Mouse (Mus musculus) frontal cortex, postnatal 25 days (tissue): ENCODE data around the gene Pbx3.

ENCODE experiments used
- DNase-seq, 2 experiments: peaks; one replicate each; pipeline ENCODE4 v3.0.0; 2022; ENCODE audit warnings: low spot score in 2 of 2

Pbx3 gene

DNA sequence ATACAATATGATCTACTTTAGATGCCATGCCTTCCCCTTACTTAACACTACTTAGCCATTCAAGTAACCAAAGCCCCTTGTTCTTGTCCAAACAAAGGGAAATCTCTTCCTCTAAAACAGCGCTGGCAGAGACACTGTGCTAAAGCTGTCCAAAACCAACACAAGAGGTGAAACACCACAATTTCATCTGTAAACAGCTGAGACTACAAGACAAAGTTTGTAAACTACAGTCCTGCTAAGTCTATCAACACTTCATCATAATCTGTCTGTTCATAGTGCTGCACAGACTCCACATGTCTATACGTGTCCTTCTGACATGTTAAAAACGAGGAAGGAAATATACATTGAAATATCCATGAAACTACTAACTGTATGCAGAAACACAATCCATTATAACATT is 151.5 kb downstream of the Pbx3 start:
- no peak for DNase-seq

DNA sequence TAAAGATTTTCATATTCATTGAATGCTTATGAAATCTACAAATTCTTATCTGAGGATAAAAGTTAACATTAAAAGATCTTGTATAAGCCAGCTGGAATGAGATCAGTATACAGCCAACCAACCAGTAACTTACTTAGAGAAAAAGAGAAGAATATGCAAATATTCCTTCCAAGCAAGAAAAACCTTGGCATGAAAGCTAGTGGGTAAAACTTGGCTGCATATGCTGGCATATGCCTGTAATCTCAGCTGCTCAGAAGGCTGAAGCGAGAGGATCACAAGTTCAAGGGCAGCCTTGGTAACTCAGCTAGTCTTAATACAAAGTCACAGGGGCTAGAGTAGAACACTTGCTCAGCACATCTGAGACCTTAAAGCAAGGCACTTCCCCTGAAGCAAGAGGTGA is 153.8 kb downstream of the Pbx3 start:
- DNase-seq = no peak

DNA sequence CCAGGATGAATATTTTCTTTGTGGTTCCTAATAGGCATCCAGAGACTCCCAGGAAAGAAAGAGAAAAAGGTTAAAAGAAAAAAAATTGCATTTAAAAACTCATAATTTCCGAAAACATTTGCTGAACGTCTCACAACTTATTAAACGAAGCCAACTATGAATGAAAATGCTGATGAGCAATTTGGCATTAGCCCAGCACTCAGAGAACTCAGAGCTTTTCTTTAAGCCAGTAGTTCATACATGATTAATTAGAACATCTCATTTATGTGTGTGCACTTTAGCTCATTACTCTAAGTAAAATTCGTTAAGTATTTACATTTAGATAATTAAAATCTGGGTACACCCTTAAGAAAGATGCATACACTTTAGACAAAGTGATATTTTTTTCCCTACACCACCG is 155.3 kb downstream of the Pbx3 start:
- DNase-seq = no peak

DNA sequence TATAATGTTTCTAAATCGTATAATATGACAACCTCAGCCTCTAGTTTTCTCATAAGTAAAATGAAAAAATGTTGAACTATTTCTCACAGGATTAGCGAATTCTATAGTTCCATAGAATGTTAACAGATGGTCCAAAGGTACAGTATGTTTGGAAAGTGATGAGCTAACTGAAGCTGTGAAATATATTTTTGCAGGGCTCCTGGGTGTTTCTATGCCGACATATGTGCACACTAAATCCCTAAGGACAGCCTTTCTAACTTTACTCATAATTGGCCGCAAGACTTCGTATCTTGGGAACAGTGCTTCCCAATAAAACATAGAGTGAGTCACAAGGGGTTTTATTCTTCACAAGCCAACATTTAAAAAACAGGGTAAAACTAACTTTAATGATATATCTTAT is 157.4 kb downstream of the Pbx3 start:
- DNase-seq = no peak

DNA sequence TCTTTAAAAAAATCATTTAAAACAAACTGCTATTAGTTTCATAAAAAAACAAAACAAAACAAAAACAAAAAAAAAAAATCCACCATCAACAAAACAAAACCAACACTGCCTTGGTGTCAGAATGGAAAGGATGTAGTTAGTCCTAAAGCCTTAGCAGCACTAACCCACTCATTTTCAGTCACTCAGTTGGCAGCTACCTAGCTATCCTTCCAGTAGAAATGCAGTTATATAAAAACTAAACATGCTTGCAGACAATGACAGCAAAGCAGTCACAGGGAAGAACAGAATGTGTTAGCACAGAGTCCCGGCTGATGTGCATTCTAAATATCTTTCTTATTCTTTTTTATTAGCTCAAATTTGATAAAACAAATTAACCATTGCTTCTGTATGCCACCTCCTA is 160.5 kb downstream of the Pbx3 start:
- DNase-seq = no peak

DNA sequence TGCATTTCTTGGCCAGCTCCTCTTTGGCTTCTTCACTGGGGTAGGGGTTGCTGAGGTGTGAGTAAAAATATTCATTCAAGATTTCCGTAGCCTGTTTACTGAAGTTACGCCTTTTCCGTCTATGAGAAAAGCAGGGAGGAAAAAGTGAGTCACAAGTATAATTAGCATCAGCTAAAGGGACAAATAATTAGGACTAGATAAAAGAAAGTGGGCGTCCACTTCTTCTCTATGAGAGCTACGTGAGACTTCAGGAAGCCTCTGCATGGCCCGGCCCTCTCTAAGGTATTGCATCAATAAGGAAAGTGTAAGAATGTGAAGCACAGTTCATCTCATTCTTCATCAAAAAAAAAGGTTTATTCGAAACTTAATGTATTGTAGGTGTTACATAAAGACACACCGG is 168.1 kb downstream of the Pbx3 start:
- no peak for DNase-seq

DNA sequence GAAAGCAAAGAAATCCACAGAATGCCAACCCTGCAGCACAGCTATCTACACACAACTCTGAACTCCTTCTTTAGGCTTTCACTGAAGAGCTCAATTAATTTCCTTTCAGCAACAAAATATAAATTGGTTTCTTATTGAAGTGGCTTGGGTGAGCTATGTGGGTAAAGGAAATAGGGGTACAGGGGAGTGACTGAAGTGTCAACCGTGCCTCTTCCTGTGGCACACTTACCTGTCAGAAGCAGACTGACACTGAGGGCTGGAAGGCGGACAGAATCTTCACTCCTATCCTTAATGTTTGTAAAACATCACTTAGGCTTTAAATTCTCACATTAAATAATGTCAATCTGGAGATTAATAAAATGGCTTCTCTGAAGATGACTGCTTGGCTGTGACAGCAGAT is 168.6 kb downstream of the Pbx3 start:
- no peak for DNase-seq

DNA sequence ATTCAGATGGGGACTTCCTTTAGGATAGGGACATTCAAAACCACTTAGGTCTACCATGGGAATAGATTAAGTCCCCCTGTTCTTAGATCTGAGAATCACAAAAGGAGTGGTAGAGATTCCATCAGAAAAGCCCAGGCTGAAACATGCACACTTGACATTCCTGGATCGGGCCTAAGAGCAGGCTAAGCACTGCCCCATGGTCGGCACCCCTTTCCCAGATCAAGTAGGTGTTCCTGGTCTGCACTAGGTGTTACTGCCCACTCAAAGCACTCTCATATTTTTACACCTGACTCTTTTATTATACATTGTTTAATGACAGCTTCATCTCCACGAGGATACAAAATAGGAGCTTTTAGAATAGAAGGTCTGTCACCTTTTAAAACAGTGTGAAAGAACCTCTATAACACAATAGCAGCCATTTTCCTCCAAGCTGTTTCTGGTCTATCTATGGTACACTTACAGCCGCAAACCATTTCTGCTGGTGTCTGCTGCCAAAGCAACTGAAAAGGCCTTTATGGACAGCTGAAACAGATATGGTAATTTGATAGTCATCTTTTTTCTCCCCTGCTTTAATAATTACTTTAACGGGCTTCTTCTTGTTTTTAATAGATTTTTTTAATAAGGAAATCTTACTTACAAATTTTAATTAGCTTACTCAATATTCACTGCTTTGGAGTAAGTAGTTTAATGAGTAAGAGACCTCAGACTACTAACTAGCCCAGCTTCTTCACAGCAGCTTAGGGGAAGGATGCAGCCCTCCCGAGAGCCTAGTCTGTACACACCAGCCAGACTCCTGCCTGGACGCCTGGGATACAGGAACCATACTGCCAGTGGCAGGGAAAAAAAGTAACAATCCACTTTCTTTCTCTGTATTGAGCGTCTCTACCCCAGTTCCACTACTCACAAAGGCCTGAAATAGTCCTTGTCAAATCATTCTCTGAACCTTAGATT is 178.8 kb downstream of the Pbx3 start:
- DNase-seq = no peak

DNA sequence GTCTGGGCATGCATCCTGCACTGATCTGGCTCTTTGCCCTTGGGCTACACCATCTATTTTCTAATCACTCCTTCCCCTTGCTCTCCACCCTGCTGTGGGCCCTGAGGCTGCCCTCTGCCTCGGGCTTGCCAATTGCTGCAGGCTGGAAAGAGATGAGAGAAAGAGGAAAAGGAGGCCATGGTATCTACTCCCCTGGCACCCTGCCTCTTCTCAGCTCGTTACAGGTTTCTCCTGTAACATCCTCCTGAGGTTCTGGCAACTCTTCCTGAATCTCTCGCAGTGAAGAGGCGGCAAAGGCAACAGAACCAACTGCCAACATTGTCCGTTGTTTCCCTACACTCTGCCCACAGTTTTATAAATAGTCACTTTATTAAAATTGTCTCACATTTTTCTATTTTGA is 179.7 kb downstream of the Pbx3 start:
- no peak for DNase-seq

DNA sequence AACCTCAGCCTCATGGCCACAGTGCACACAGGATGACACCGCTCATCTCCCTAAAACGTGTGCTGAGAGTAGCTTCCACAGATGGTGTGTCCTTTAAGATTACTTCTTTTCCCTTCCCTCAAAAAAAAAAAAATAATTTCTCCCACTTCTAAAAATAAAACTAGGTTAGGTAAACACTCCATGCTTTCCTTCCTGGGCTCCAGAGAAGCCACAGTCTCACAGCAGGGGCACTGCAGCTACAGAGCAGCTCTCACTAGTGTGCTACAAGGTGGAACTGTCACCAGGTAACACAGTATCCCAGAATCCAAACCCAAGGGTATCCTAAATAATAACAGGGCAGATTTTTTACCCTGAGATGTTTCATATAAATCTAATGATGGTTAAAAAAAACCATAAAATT is 185.6 kb downstream of the Pbx3 start:
- DNase-seq = no peak

DNA sequence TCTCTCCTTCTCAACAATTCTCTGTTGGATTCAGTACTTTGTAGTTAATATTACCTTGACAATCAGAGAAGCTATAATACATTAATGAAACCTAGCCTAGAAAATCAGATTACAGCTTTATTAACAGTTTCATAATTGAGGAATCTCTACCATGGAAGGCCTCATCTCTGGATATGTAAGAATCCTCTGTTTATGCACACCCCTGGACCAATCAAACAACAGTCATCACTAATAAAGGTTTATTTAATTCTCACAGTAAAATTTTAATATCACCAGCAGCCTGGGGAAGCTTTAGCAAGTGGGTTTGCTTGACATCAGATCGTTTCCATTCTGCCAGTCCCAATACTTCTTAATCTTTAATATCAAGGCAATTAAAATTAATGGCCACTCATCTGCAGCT is 191.3 kb downstream of the Pbx3 start:
- no peak for DNase-seq

DNA sequence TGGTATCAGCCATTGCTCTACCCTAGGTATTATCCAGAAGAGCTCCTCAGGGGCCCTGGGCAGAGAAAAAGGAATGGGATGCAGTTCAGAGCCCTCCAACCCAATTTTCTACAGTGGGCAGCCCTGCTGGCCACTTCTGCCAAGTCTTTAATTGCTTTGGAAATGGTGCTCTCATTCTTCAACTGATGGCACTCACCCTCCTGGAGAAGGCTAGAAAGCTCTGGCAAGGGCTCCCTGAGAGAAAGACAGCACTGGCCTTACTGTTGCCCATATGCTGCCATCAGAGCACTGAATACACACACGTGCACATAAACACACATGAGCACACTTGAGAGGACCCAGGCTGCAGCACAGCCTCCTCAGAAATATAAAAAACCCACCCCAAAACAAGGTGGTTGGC is 193.6 kb downstream of the Pbx3 start:
- DNase-seq = no peak

DNA sequence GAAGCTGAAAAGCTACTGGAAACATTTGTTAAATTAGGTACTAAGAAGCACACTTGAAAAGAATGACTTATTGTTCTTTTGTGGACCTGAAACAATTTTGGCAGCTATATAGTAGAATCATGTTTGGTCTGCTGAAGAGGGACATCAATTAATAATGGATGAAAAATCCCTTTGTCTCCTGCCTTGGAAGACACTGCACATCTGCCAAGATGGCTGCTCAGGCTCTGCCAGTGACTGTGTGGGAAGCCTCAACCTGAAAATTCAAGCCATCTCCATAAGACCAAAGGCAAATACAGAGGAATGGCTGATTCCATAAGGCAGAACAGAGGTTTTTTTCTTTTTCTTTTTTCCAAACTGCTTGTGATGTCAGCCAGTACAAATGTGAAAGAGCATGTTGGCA is 194.3 kb downstream of the Pbx3 start:
- DNase-seq = no peak

DNA sequence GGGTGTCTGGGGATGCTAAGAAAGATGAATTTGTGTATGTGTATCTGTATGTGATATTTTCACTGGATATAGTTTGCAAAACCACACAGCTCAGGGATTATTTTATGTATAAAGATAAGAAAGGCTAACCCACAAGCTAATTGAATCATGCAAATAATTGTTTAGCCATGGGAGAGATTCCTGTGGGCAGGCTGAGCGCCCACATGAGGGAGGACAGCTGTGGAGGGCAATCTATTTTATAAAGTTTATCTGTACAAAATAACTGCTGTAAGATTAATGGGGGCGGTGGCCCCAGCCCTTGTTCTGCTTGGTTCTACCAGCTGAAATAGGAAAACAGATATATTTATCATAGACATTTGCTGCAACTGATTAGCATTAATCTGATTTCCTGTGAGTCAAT is 202.5 kb downstream of the Pbx3 start:
- DNase-seq = no peak

DNA sequence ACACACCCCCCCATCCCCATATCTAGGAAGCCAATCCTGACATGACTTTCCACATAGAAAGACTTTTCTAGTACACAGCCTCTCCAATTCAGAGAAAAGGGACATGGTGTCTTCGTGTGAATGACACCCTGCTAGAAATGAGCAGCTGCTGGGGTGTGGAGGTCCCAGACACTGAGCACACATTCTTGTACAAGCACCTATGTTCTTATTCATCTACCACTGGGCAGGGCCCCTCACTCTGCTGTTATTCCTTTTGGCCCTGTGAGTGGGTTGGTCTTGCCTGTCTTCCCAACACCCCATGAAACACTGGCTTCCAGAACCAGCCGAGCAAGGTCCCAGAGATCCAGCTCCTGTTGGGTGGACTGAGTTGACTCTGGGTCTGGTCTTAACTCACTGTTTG is 203.3 kb downstream of the Pbx3 start:
- no peak for DNase-seq

DNA sequence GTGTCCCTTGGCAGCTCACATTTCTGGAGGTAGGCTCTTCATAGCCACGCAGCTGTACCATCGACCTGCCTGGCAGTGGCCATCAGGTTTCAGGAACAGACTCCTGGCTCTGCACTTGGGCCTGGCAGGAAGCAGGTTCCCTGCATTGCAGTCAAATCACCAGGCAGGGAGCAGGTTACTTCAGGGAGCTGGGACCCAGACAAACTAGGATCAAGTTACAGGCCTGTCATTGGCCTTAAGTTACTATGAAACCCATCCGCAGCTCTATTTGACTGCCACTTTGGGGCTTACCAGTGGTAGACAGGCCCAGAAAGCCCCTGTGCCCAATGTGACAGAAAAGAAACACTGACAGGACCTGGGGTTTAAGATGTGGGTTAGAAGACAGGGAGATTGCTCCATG is 204.8 kb downstream of the Pbx3 start:
- no peak for DNase-seq

DNA sequence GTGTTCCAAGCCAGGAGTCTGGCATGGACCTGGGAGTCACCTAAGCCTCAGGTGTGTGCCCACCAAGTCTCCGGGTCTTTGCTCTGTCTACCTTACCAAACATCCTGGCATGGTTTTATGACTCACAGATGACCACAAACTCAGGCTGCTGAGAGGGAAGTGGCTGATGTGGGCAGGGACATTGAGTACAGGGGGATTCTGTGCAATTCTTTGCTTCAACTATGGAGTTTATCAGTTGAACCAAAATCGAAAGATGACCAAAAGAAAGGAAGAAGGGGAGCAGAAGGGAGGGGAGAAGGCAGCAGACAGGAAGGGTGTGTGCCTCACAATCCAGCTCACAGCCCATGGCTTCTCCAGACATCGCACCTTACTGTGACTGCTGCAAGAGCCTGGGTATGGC is 210.5 kb downstream of the Pbx3 start:
- no peak for DNase-seq

DNA sequence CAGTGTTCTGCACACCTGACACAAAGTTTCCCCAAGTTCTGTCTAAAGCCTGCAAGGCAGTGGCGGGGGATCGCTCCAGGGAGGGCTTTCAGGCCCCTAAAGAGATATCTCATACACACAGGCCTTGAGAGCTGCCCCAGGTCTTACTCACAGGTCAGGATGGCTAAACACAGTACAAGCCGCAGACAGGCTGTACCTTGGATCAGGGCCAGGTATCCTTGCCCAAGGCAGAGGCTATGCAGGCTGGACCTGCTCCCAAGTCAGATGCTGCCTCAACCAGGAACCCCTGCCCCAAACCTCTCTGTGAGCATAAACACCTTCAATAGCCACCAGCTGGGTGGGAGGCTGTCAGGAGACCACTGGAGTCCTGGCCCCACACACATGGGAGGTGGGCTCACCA is 215.2 kb downstream of the Pbx3 start:
- DNase-seq = no peak

DNA sequence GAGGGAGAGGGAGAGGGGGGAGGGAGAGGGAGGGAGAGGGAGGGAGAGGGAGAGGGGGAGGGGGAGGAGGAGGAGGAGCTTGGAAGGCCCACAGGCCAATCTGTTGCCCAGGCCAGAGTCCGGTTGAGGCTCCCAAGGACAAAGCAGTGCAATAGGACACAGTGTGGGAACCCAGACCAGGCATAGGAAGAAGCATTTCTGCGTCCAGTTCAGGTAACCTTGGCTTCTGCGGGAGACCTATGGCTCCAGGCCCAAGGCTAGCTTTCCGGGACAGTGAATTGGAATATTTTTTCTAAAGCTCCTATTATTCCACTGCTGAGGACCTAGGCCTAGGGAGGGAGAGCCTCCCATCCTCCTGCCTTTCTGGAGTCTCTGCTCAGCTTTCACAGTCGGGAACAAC is 218.1 kb downstream of the Pbx3 start:
- DNase-seq = no peak

DNA sequence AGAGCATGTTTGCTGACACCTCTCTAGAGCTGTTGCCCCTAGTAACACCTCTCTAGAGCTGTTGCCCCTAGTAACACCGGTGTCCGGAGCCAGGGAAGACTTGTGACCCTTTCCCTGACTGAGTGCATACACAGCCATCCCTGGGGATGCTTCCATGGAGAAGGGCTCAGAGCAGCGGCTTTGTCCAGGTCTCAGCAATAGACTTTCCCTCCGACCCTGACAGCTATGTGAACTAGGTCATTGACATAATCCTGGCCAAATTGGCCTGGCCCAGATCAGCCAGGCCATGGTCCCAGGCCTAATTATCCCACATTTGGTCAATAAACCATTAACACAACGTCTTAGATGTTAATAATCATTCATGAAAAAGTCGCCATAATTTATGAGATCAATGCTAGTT is 219.6 kb downstream of the Pbx3 start:
- DNase-seq = no peak

DNA sequence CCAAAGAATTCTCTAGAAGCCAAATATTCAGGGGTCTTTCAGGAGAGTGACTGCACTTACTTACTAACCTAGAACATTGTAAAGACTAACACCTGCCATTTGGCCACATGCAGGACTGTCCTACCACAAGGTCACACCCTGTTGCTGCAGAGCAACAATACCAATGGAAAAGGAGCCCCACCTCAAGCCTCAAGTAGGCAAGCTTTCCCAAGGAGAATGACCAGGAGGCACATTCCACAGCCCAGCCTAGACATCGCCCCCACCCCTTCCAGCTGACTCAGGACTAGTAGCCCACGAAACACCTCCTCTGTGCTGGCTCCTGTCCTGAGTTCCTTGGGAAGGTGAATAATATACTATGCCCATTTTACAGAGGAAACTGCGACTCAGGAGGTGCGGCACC is 222.4 kb downstream of the Pbx3 start:
- DNase-seq = no peak

DNA sequence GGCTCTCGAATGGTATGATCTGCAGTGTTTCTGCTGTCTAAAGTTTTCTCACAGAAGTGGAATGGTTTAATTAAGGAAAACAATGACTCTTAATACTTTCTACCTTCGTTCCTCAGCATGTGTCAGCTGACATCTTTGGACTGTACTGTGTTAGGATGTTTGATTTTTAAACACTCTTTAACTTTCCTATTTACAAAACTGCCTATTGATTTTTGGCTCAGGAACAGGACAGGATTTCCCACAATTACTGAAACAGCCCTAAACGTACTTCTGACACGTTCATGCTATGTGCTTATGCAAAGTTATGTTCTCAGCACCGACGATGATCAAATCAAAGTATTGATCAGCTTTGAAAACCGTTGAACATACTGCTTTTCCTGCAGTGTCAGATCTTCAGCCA is 224.7 kb downstream of the Pbx3 start:
- DNase-seq = no peak

DNA sequence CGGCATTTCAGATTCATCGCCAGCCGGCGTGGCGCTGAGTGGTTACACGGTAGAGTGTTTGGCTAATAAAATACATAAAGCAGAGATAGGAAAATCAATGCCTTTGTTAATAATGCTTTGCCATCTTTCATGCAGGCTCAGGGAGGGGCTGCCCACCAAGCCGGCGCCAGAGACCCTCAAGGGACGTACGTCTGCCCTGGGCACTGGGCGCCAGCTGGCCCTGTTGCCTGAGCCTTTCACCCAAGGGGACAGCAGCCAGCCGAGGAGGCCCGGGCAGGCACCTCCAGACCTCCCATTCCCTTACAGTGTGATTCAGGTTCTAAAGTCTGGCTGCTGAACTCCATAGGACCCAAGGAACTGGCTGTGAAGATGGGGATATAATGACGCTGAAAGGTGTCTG is 225.5 kb downstream of the Pbx3 start:
- no peak for DNase-seq

DNA sequence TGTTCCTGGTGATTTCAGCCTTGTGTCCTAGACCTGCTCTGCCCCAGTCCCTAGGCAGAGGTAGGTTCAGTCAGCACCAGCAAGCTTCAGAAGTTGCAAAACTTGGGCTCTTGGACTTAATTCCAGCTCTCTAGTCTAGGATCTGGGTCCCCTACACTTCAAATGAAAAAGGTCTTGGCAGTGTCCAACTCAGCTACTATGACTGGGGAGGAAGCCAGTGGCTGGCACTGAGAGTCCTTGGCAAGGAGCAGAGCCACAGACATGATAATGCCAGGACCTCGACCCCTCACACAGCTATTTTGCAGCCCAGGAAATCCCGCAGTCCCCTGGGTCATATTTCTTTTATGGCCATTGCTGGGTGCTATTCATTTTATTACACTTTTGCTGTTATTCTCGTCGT is 225.9 kb downstream of the Pbx3 start:
- DNase-seq = no peak
